Mouse (Mus musculus) left cerebral cortex, adult 8-10 months (tissue): ENCODE data around the gene Olfr922. TPM values are rescaled to one million over a fixed set of nuclear protein-coding genes. Genes with fewer than 3 reads are reported as not detected.

Experiments used
- DNase-seq, 2 experiments: peaks; one replicate each; pipeline ENCODE4 v3.0.0; 2022; ENCODE audit warnings: low spot score in 2 of 2
- total RNA-seq, 4 experiments: library from RNA; stranded (reverse); gene quantifications; 2 replicates each; pipeline ENCODE4 v1.2.4; 2022

Gene Olfr922
- total RNA-seq = not detected

GRCm38 (mm10) chr9:38814314-38814713 is at the start of gene Olfr922:
TSS of gene Olfr922 (plus strand) at chr9:38814614.
- DNase-seq = no peak

DNA sequence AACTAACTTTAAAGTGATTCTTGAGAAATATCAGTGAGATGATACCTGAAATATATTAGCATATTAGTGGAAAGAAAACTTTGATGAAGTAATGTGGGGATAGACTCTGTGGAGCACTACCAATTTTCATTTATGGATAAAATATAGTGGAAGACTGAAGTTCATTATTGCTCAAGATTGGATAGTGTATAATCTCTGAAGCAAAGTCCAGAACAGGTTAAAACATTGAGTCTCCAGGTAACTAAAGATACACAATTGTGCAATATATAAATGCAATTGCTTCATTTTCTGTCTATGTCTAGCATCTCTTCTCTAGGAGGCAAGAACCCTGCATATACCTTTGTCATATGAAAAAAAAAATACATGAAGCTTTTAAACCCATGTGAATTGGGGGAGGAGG is 41.6 kb upstream of the Olfr922 start, which contains the start of gene Olfr921:
Olfr921 (plus strand) TSS at position 301 of the 400 bp plus-strand sequence.
- no peak for DNase-seq

DNA sequence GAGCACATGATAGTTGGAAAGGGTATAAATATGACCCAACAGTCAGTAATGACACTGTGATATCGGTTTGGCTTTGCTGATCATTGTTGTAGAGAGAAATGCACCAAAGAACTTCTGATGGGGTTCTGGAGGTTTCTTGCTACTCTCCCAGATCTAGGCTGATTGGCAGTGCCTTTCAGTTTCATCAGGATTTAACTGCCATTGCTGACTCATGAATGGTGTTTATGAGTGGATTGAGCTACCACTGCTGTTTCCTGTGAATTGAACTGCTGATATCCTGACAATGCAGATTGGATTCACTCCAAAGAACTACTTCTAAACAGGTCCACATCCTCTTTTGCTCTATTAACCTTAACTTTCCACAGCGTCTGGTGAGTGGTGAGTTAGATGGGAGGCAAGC is 21.7 kb upstream of the Olfr922 start:
- DNase-seq = no peak

GRCm38 (mm10) chr9:38805696-38806095 is 8.7 kb upstream of the Olfr922 start:
- DNase-seq = no peak

DNA sequence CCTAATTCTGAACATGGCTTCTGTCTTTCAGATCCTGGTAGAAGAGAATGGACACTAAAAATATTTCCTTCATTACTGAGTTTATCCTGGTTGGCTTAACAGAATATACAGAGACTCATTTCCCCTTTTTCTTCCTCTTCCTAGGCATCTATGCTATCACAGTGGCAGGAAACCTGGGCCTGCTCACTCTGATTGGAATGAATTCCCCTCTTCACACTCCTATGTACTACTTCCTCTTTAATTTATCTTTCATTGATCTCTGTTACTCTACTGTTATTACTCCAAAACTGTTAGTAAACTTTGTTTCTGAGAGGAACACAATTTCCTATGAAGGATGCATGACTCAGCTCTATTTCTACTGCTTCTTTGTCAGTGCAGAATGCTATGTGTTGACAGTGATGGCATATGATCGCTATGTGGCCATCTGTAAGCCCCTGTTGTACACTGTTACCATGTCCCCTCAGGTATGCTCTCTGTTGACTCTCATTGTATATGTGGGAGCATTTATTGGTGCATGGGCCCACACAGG is 1.1 kb downstream of the Olfr922 start:
- no peak for DNase-seq

DNA sequence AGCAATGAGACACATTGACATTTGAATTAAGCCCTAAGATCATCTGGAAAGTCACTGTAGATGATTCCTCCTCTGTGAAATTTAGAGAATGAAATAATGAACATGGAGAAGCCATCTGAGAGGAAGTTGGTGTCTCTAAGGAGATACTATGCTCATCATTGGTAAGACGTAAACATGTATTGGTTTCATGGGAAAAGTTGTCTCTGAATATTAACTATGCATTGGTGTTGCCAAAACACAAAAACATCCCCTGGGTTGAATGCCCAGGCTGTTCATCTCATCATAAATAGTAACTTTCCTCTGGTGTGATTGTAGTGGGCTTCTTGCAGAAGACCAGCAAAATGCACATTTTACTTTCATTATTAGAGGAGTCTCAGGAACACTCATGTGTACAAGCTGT is 11.8 kb downstream of the Olfr922 start, which contains the start of gene Olfr923:
Olfr923 (plus strand) TSS at position 301 of the 400 bp plus-strand sequence.
- no peak for DNase-seq

- DNase-seq = no peak
Measured at GRCm38 (mm10) chr9:38833027-38833426, 18.6 kb downstream of the Olfr922 start.

DNA sequence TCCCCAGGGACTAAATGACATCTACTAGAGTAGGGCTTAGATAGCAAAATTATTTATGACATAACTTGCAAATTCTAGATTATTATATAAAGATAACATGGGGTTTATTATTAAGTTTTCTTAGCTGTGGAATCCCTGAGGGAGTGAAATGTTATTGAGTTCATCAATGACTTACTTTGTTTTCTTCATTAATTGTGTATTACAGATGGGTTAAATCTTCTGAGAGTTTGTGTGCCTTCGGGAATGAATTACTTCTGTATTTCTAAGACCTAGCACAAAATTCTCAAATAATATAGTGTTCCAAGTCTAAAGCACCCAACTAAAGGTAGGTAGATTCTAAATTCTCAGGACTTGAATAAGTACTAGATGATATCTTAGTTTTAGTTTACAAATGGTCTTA is 29.7 kb downstream of the Olfr922 start, which contains the start of gene Olfr924:
Olfr924 (plus strand) TSS at position 301 of the 400 bp plus-strand sequence.
- DNase-seq = no peak

DNA sequence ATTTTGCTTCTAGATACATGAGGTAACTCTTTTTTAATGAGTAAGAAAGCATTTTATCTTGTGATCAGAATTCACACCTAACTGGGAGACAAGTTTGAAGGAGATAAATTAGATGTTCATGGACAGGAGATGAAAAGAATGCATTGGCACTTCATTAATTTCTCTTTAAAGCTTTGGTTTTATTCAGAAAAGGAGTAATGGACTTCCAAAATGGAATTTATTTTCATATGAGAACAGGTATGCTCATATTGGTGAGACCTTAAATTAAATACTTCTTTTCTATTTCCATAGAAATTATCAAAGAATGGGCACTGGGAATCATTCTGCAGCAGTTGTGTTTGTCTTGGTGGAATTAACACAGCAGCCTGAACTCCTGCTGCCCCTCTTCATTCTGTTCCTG is 40.3 kb downstream of the Olfr922 start, which contains the start of gene Olfr26:
Olfr26 (plus strand) TSS at position 301 of the 400 bp plus-strand sequence.
- no peak for DNase-seq

Other genes starting within 250 kb of the Olfr922 start
- gene Olfr912, start 234.4 kb upstream of the Olfr922 start, total RNA-seq = not detected
- not detected for gene Olfr913, start 221.9 kb upstream of the Olfr922 start, total RNA-seq
- gene Olfr914, start 209.5 kb upstream of the Olfr922 start, total RNA-seq = not detected
- not detected for gene Olfr916, start 154.7 kb upstream of the Olfr922 start, total RNA-seq
- not detected for gene Olfr917, start 148.8 kb upstream of the Olfr922 start, total RNA-seq
- not detected for gene Olfr918, start 140.0 kb upstream of the Olfr922 start, total RNA-seq
- gene Olfr919, start 110.9 kb upstream of the Olfr922 start, total RNA-seq = not detected
- 10 to 100 TPM; 12.3 to 17.5 (median 16.3) TPM for gene Vwa5a, start 96.3 kb upstream of the Olfr922 start, total RNA-seq
- under 1 TPM; 0.07 to 0.17 (median 0.09) TPM for gene Olfr920, start 62.3 kb upstream of the Olfr922 start, total RNA-seq
- not detected for gene Olfr921, start 41.5 kb upstream of the Olfr922 start, total RNA-seq
- not detected for gene Olfr923, start 11.9 kb downstream of the Olfr922 start, total RNA-seq
- not detected for gene Olfr924, start 29.8 kb downstream of the Olfr922 start, total RNA-seq
- gene Olfr26, start 40.4 kb downstream of the Olfr922 start, total RNA-seq = not detected
- not detected for gene Olfr926, start 62.5 kb downstream of the Olfr922 start, total RNA-seq
- not detected for gene Olfr930, start 115.2 kb downstream of the Olfr922 start, total RNA-seq
- gene Olfr933, start 157.7 kb downstream of the Olfr922 start, total RNA-seq = not detected
- gene Olfr934, start 173.7 kb downstream of the Olfr922 start, total RNA-seq = not detected
- gene Olfr935, start 185.1 kb downstream of the Olfr922 start, total RNA-seq = not detected
- gene Olfr146, start 208.8 kb downstream of the Olfr922 start, total RNA-seq = not detected